Mouse (Mus musculus) left cerebral cortex, adult 11 months (tissue): ENCODE results near the gene Rgs3.

Experiments used
- DNase-seq: peaks from one replicate; pipeline ENCODE4 v3.0.0; 2022; ENCODE audit warnings: low spot score

The Rgs3 gene

DNA sequence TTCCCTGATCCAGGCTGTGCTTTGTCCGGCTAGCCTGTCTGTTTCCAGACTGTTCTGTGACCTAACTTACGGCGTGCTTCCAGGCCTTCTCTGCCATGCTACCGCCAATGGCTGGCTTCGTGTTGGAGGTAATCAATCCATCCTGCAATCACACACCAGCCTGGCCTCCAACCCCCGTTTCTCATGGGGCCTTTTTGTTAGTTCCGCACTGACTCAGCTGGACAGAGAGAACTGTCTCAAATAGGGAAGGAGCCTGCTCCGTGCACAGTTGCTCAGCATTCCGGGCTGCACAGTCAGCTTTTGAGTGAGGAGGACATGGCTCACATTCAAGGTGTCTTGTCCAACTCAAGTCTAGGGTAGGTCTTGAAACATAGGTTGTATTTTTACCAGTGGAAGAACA lies 69.8 kb downstream of the Rgs3 start:
- DNase-seq = no peak

GRCm38 (mm10) chr4:62629905-62630304 lies 70.3 kb downstream of the Rgs3 start:
- DNase-seq = no peak

DNA sequence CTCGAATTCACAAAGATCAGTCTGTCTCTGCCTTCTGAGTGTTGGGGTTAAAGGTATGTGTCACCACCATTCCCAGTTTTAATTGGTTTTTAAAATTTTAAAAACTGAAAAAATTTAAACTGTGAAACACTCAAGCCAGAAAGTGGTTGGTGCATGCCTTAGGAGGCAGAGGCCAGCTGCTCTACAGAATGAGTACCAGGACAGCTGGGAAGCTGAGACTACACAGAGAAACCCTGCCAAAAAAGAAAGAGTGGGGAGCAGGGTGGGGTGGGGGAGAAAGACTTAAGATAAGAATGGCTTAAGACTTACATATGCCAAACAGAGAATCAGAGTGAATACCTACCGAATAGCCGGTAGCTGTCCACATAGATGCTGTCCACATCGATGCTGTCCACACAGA lies 73.6 kb downstream of the Rgs3 start:
- DNase-seq = no peak

- DNase-seq = no peak
Measured at GRCm38 (mm10) chr4:62634054-62634591, 74.5 kb downstream of the Rgs3 start.

DNA sequence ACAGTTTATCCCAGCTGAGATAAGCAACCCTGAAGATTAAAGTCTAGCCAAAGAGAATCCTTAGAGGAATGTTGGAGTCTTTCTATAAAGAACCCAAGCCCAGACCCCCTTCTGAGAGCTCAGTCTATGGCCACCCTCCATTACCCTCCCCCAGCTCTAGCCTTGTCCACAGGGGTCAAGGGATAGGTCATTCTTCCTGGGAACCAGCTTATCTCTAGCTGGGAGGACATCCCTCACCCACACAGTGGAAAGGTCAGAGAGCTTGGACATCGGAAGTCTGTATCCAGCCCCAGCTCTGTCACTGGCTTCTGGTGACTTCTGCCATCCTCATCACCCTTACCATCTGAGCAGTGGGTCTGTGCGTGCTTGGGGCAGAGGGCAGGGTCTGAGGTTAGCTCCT lies 75.2 kb downstream of the Rgs3 start:
- DNase-seq = no peak

DNA sequence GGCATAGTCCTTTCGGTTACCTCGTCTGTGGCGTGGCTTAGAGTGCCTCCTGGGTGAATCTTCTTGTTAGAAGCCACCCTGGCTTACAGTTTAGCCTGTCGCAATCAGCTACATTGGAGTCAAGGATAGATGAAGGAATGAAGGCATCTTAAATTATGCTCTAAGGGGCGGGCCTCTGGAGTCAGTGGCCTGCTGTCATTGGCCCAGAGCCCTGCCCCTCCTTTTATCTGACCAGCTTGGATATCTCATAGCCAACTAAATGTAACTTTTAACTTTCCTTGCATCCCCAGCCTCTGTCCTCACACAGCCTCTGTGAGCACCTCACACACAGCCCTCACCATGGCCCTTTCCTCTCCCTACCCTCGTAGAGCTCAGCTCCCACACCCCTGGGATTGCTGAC lies 76.4 kb downstream of the Rgs3 start:
- no peak for DNase-seq

DNA sequence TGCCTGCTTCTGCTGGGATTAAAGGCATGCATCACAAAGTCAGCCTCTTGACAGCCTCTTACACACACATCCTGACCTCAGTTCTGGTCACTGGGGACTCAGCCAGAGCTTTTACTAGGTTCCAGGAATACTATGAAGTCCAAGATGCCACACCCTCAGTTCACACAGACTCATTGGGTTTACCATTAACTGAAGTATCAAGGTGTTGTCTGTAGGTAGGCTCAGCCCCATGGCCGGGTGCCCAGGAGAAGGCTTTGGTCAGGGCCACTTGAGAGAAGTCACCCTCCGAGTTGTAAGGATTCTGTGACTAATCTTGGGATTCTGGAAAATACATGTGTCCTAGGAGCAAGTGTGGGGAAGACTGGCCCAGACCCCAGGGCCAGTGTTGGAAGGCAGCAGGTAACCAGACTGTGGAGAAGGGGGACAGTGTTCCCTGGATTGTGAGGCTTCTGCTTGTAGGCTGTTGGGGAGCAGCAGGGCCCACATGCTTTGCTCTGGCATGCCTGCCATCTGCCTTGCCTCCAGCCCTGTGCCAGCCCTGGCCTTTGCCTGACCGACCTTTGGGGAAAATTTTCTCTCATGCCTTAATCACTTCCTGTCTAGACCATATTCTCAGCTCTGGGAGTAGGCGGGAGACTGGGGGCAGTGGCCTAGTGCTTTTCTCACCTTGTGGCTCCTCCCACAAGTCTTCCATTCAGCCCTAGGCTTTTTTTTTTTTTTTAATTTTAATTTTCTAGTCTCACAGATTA lies 78.4 kb downstream of the Rgs3 start:
- no peak for DNase-seq

- DNase-seq = no peak
Measured at GRCm38 (mm10) chr4:62640496-62641229, 81.0 kb downstream of the Rgs3 start.

GRCm38 (mm10) chr4:62641230-62641589 lies 81.6 kb downstream of the Rgs3 start:
- DNase-seq = no peak

GRCm38 (mm10) chr4:62641656-62642055 lies 82.0 kb downstream of the Rgs3 start:
- no peak for DNase-seq

GRCm38 (mm10) chr4:62643401-62643800 lies 83.8 kb downstream of the Rgs3 start:
- DNase-seq = no peak

DNA sequence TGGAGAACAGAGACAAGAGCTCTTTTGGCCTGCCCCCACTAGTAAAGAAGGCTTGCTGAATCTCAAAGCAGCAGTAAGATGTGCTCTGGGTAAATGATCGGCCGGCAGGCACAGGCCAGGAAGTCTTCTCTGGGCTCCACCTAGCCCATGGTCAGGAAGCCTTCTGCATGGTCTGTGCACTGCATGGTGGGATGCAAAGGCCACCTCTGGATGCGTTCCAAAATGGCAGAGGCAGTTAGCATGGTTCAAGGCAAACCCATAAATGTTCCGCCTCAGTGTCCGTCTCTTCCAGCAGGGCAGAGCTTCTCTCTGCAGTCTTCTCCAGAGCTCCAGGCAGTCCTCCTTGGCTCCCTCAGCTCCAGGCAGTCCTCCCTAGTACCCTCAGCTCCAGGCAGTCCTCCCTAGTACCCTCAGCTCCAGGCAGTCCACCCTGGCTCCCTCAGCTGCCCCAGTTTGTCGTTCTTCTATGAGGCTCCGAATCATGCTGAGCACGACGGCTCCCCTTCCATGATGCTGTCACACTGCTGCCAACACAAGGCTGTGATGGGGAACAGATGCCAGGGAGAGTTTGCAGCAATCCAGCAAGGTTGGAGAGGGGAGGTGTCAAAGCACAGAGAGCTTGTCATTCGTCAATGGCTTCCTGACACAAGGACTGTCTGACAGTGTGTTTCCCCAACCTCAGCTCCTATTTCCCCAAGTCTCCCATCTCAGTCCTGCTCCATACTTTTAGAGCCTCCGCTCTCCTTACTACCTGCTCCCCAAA lies 84.6 kb downstream of the Rgs3 start:
- DNase-seq = no peak

GRCm38 (mm10) chr4:62646556-62647248 lies 87.1 kb downstream of the Rgs3 start:
- DNase-seq = no peak

DNA sequence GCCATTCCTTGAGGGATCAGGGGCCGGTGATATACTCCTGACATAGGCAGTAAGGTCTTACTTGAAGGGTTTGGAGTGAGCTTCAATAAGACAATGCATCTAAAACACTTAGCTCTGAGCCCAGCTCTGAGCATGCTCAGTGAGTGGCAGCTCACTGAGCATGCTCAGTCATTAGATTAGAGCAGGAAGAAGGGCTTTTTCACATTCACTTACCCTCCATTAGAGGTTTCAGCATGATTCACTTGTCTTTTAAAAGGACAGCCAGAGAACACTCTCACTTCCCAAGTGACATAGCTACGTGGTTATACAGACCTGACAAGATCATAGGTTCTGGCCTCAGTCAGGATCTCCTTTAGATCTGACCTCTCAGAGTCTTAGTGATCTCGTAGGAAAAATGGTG lies 89.2 kb downstream of the Rgs3 start:
- DNase-seq = no peak

GRCm38 (mm10) chr4:62649536-62650230 lies 90.0 kb downstream of the Rgs3 start:
- no peak for DNase-seq

DNA sequence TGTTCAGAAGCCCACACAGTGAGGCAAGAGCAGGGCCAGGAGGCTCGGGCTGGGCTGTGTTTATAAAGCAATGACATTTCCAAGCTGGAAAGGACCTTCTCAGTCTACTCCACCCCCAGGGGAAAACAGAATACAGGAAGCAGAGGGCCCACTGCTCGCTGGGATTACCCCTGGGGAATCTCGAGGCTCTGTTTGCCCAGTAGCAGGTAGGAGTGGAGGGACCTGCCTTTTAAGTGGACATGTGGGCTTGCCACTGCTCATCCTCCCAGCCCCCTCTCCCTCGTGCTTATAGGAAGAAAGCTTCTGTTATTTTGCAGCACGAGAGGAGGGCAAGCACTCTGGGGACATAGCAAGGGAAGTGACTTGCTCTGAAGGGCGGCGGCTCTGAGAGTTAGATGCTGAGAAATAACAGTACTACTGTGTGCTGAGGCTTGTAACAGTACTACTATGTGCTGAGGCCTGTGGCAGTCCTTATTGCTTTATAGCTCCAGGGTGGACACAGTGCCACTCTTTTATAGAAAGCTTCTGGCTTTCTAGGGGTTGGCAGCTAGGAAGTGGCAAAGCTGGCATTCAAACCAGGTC lies 91.6 kb downstream of the Rgs3 start:
- no peak for DNase-seq

DNA sequence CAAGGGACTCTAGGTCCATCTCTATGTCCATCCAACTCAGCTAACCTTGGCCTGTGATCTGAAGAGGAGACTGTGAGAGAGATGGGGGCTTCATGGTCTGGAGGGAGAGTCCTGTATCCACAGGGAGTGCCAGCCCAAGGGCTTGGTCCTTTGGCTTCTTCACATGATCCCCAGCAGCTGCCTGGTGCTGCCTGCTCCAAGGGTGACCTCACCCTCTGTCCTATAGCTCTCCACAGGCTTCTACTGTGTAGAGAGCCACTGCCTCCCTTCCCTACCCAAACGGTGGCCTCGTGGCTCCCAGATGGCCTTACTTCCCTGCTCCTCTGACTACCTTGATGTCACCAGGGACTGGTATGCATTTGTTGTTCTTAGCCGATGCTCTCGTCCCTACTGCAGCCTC lies 92.6 kb downstream of the Rgs3 start:
- DNase-seq = no peak

DNA sequence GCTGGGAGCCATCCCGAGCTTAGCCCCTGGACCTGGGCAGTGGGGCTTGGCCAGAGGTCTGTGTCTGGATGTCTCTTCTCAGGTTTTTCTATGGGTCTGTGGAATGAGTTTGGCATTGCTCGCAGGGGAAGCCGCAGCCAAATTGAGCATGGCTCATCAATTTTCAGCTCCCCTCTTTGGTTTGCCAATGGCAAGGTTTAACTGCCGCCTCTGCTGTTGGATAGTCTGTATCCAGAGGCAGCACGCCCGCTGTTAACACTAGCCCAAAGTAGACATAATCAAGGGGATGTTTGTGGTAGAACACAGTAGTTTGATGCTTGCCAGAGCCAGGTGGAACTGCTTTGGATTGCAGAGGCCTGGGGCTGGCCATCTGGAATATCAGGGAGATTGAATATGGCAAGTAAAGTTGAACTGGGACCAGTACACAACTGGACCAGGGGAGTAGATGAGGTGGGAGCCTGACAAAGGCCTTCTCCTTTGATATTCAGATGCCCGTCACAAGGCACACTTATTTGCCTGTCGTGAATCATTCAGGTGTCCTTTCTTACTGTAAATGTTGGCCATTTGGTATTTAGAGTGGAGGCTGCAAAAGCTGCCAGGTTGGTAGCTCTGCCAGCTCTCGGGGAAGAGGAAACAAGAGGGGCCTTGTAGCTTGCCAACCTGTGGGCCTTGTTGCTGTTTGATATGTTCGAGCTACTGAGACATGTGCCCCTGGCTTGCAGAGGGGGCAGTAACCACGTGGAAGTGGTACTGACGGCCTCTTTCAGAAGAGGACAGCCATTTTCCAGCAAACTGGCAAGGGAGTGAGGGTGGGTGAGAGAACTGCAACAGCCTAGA lies 93.5 kb downstream of the Rgs3 start:
- no peak for DNase-seq

DNA sequence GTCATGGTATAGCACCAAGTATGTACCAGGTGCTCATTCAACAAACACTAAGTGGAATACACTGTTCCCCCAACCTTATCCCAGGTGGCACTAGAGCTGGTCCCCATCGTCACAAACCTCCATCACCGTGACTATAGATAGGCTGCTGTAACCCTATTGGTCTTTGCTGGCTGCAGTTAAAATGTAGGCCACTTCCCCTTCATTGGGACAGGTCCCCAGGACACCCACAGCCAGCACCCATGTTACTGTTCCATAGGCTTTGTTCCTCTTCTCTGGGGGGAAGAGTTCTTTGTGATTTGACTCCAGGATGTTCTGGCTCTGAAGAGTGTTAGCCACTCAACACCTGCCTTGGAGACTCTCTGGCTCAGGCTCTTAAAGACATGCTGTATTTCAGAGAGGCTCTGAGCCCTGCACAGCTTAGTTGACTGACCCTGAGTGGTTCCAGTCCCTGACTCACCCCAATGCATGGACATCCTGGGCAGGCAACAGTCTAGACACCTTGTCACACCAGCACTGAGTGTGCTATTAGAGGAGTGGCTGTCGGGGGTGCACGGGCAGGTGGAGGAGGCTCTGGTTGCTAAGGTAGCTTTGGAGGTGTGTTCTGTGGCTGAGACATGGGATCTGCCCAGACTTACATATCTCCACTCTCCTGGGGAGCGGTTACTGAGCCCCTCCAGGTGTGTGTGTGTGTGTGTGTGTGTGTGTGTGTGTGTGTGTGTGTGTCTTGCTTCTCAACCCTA lies 94.4 kb downstream of the Rgs3 start:
- DNase-seq = no peak

DNA sequence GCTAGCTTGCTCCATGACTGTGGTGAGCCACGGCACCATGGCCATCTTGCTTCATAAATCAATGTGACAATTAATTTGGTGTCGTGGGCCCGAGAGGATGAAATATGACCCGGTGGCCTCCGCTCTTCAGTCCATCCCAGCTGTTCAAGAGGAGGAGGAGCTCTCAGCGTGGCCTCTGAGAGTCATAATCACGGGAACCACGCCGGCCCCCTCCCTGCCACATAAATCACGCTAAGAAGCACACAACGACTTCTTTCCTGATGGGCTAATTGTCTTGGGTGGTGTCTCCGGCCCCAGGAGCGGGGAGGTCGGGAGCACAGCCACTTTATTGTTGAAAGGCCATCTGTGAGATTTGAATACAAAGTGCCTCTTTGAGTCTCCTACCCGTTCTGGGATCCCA lies 99.6 kb downstream of the Rgs3 start:
- DNase-seq = peak; percentile 34
